Mouse (Mus musculus) ES-E14 (cell line): ENCODE results near the gene Zfp91. TPM values are rescaled to one million over a fixed set of nuclear protein-coding genes. Genes with fewer than 3 reads are reported as not detected.
A peak's percentile ranks its signal among the peaks of the same experiment; 100 is the strongest.

Source experiments
- DNase-seq: peaks from one replicate; pipeline ENCODE4 v3.0.0-alpha.2; 2013; ENCODE audit warnings: low read depth, low spot score
- H3K27ac ChIP-seq: 2 replicates; pipeline ENCODE4 v1.5.1; 2012; ENCODE audit warnings: low read depth, mild to moderate bottlenecking, low read length, moderate library complexity, mixed read lengths; ENCODE audit not compliant: poor library complexity, insufficient read depth, severe bottlenecking
- H3K36me3 ChIP-seq: 2 replicates; pipeline ENCODE4 v1.6.1; 2012; ENCODE audit warnings: mild to moderate bottlenecking, low read length, moderate library complexity, mixed read lengths; ENCODE audit not compliant: control insufficient read depth, poor library complexity, insufficient read depth, severe bottlenecking
- H3K4me1 ChIP-seq, 2 experiments: fragments of 150-350 bp in 1 of 2; sonication (generic) in 1 of 2; 2 replicates each; pipeline ENCODE4 v1.6.1; 2012; ENCODE audit warnings: low read length in 2 of 2, mild to moderate bottlenecking in 1 of 2, mixed read lengths in 1 of 2; ENCODE audit not compliant: control insufficient read depth in 2 of 2, insufficient read depth in 2 of 2, poor library complexity in 1 of 2
- H3K4me3 ChIP-seq, 2 experiments: fragments of 150-350 bp in 1 of 2; sonication (generic) in 1 of 2; 2 replicates each; pipeline ENCODE4 v1.5.1; 2012; ENCODE audit warnings: low read length in 2 of 2, low read depth in 1 of 2, mild to moderate bottlenecking in 1 of 2, mixed read lengths in 1 of 2; ENCODE audit not compliant: insufficient read depth in 1 of 2, poor library complexity in 1 of 2, severe bottlenecking in 1 of 2
- H3K9ac ChIP-seq: 2 replicates; pipeline ENCODE4 v1.6.1; 2012; ENCODE audit warnings: low read depth, mild to moderate bottlenecking, low read length, mixed read lengths; ENCODE audit not compliant: poor library complexity, insufficient read depth, severe bottlenecking
- H3K9me3 ChIP-seq: fragments of 150-350 bp; sonication (generic); 2 replicates; pipeline ENCODE4 v1.6.1; 2012; ENCODE audit warnings: low read depth, mild to moderate bottlenecking, low read length; ENCODE audit not compliant: control insufficient read depth, insufficient read depth
- CHD2 ChIP-seq: IDR thresholded peaks from 2 replicates; pipeline ENCODE4 v1.6.1; 2014; ENCODE audit warnings: mild to moderate bottlenecking, low read depth, low read length, inconsistent platforms
- HCFC1 ChIP-seq: IDR thresholded peaks from 2 replicates; pipeline ENCODE4 v1.6.1; 2012; ENCODE audit warnings: low read length, inconsistent platforms, borderline replicate concordance; ENCODE audit not compliant: insufficient read depth
- MAFK ChIP-seq: IDR thresholded peaks from 2 replicates; pipeline ENCODE4 v1.6.1; 2014; ENCODE audit warnings: mild to moderate bottlenecking, low read depth, low read length, inconsistent platforms; ENCODE audit not compliant: insufficient read depth
- ZC3H11A ChIP-seq: IDR thresholded peaks from 2 replicates; pipeline ENCODE4 v1.6.1; 2012; ENCODE audit warnings: low read depth, mild to moderate bottlenecking, inconsistent platforms, low read length, borderline replicate concordance
- ZNF384 ChIP-seq: IDR thresholded peaks from 2 replicates; pipeline ENCODE4 v1.6.1; 2012; ENCODE audit warnings: low read depth, low read length, inconsistent platforms
- in situ Hi-C, 2 experiments: fragments of 600-800 bp; cut with MboI; formaldehyde crosslinking; loops; one replicate each; pipeline ENCODE4 v1.15.1; 2025; ENCODE audit warnings: low sequenced_read_pairs in 2 of 2, inconsistent platforms in 1 of 2; ENCODE audit not compliant: unreplicated experiment in 2 of 2
- total RNA-seq: library from RNA; depleted of rRNA; stranded (reverse); fragments of 300-350 nt; gene quantifications from 2 replicates; pipeline ENCODE4 v1.2.3, GENCODE M21; 2012

The Zfp91 gene
- total RNA-seq, 1 experiment: 35.0 TPM

- H3K9ac ChIP-seq: no peak overlapping the region
- H3K4me1 ChIP-seq: peaks cover 0 to 14% of the 10 kb centered on the region in 2 experiments; a peak in 1 of 4 replicates
- no peaks in the 10 kb centered on the region for H3K9me3 ChIP-seq
- H3K36me3 ChIP-seq: no peaks in the 10 kb centered on the region
- H3K27ac ChIP-seq: no peak overlapping the region
- H3K4me3 ChIP-seq: no peak overlapping the region; a peak in 1 of 4 replicates
- DNase-seq: no peak
- in situ Hi-C loops: loop anchor here in 1 of 2 experiments (25.0 kb wide), 1 partner anchor 780 kb away; no protein-coding TSS in a partner anchor
- TF ChIP-seq HCFC1: no peak
- TF ChIP-seq ZNF384: no peak
- TF ChIP-seq ZC3H11A: no peak
These were observed 3.6 kb downstream of the Zfp91 start for GRCm38 (mm10) chr19:12792374-12792773.

GRCm38 (mm10) chr19:12787721-12788120 lies 8.2 kb downstream of the Zfp91 start:
- Histone ChIP-seq H3K27ac (no peak overlapping the region), H3K4me3 (no peak overlapping the region), H3K4me1 (peaks cover 0 to 5% of the 10 kb centered on the region in 2 experiments; a peak in 1 of 4 replicates), H3K36me3 (no peaks in the 10 kb centered on the region), H3K9ac (no peak overlapping the region), H3K9me3 (no peaks in the 10 kb centered on the region)
- no peak for DNase-seq
- no peak for TF ChIP-seq ZC3H11A
- no peak for TF ChIP-seq CHD2
- no peak for TF ChIP-seq MAFK
- no peak for TF ChIP-seq ZNF384
- TF ChIP-seq HCFC1: no peak
- in situ Hi-C loops: loop anchor here in 1 of 2 experiments (25.0 kb wide), 1 partner anchor 775 kb away; no protein-coding TSS in a partner anchor

- TF ChIP-seq MAFK (no peak), ZC3H11A (no peak), CHD2 (no peak), HCFC1 (no peak), ZNF384 (no peak)
- DNase-seq: no peak
- in situ Hi-C loops: loop anchor here in 1 of 2 experiments (25.0 kb wide), 1 partner anchor 775 kb away; no protein-coding TSS in a partner anchor
These were observed 9.0 kb downstream of the Zfp91 start for GRCm38 (mm10) chr19:12786803-12787395.

GRCm38 (mm10) chr19:12780437-12780836 lies 15.5 kb downstream of the Zfp91 start:
- TF ChIP-seq ZNF384 (no peak), MAFK (peak; percentile 78), HCFC1 (no peak)
- in situ Hi-C loops: loop anchor here in 1 of 2 experiments (25.0 kb wide), 1 partner anchor 768 kb away; no protein-coding TSS in a partner anchor
- H3K4me1 ChIP-seq: no peaks in the 10 kb centered on the region; a peak in 1 of 4 replicates

More at GRCm38 (mm10) chr19:12786803-12787395, 9.0 kb downstream of the Zfp91 start:
- Histone ChIP-seq H3K36me3 (no peaks in the 10 kb centered on the region), H3K9me3 (no peaks in the 10 kb centered on the region), H3K4me3 (no peak overlapping the region), H3K4me1 (no peaks in the 10 kb centered on the region), H3K27ac (no peak overlapping the region), H3K9ac (no peak overlapping the region)

GRCm38 (mm10) chr19:12770888-12771287 lies 25.0 kb downstream of the Zfp91 start:
- DNase-seq: no peak
- Histone ChIP-seq H3K9me3 (no peaks in the 10 kb centered on the region), H3K4me1 (no peaks in the 10 kb centered on the region), H3K4me3 (no peak overlapping the region), H3K36me3 (peaks cover 13% of the 10 kb centered on the region), H3K27ac (no peak overlapping the region), H3K9ac (no peak overlapping the region)
- in situ Hi-C loops: no loop called here
- no peak for TF ChIP-seq ZC3H11A
- TF ChIP-seq CHD2: no peak

More at GRCm38 (mm10) chr19:12780437-12780836, 15.5 kb downstream of the Zfp91 start:
- Histone ChIP-seq H3K9me3 (no peaks in the 10 kb centered on the region), H3K4me3 (no peak overlapping the region), H3K9ac (no peak overlapping the region), H3K27ac (no peak overlapping the region), H3K36me3 (peaks cover 8% of the 10 kb centered on the region)
- DNase-seq: no peak
